Mouse (Mus musculus) midbrain, embryonic 11.5 days (tissue): ENCODE measurements around the gene Rarres2. TPM values are rescaled to one million over a fixed set of nuclear protein-coding genes. Genes with fewer than 3 reads are reported as not detected.
A peak's percentile ranks its signal among the peaks of the same experiment; 100 is the strongest.

Experiments used
- ATAC-seq: fragments of 200-750 bp; cut with Nextera tagmentation; 2 replicates; pipeline ENCODE4 v1.8.0; 2017; ENCODE audit warnings: moderate TSS enrichment, moderate library complexity; ENCODE audit not compliant: low FRiP score
- DNase-seq: peaks from one replicate; pipeline ENCODE4 v3.0.0; 2015; ENCODE audit warnings: low spot score; ENCODE audit errors: missing footprints
- H3K27ac ChIP-seq: fragments of 300-500 bp; sonication (generic); 2 replicates; pipeline ENCODE4 v1.5.1; 2014; ENCODE audit warnings: low read depth, low read length
- H3K27me3 ChIP-seq: fragments of 300-500 bp; sonication (generic); 2 replicates; pipeline ENCODE4 v1.6.1; 2014; ENCODE audit warnings: mild to moderate bottlenecking, low read length, moderate library complexity, mixed read lengths; ENCODE audit not compliant: control insufficient read depth, insufficient read depth
- H3K36me3 ChIP-seq: fragments of 300-500 bp; sonication (generic); 2 replicates; pipeline ENCODE4 v1.6.1; 2014; ENCODE audit warnings: mild to moderate bottlenecking, low read length, moderate library complexity, mixed read lengths; ENCODE audit not compliant: control insufficient read depth, insufficient read depth
- H3K4me1 ChIP-seq: fragments of 300-500 bp; sonication (generic); 2 replicates; pipeline ENCODE4 v1.6.1; 2014; ENCODE audit warnings: low read length; ENCODE audit not compliant: control insufficient read depth, insufficient read depth
- H3K4me2 ChIP-seq: fragments of 300-500 bp; sonication (generic); 2 replicates; pipeline ENCODE4 v1.6.1; 2014; ENCODE audit warnings: mild to moderate bottlenecking, moderate library complexity
- H3K4me3 ChIP-seq: fragments of 300-500 bp; sonication (generic); 2 replicates; pipeline ENCODE4 v1.5.1; 2014; ENCODE audit warnings: low read depth, low read length
- H3K9ac ChIP-seq: fragments of 300-500 bp; sonication (generic); 2 replicates; pipeline ENCODE4 v1.6.1; 2014; ENCODE audit warnings: low read length
- H3K9me3 ChIP-seq: fragments of 300-500 bp; sonication (generic); 2 replicates; pipeline ENCODE4 v1.6.1; 2016; ENCODE audit warnings: low read length; ENCODE audit not compliant: control insufficient read depth
- WGBS: fragments of 180-500 bp; shearing (Covaris S2); extraction: QIAGEN DNeasy Blood & Tissue Kit; methylation state at CpG from one replicate; pipeline ENCODE4 v1.1.7; 2014; 5-methylcytosine and 5-hydroxymethylcytosine counted together
- polyA plus RNA-seq: library from polyadenylated mRNA; unstranded; fragments of >200 nt; fragmentation: Nextera tagmentation; extraction: Ambion mirVana; gene quantifications from 2 replicates; pipeline ENCODE4 v1.2.1, GENCODE M21; 2014

Rarres2 gene
- 1.4 and 1.6 TPM in 2 replicates for polyA plus RNA-seq

DNA sequence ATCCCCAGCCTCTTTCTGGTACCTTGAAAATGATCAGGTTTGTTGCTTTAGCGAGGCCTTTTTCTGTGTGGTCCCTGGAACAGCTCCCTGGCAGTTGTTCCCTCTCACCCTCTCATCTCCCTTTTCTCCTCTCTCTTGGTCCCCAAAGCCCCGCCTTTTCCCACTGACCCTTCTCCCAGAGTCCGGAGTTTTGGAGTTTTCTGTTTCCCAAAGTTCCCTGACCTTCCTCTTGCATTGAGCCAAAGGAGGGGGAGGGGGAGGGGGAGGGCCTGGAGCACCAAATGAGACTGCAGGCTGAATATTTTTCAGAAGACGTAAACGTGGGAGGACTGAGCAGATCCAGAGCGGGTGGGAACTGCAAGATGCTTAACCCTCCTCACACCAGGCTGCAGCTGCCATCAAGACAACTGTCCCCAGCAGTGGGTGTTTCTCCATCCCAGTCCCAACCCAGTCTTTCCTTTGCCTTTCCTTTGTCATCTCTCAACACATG lies at the start of gene Rarres2:
Gene Rarres2, minus strand, starts transcription at position 218 of the 490 bp plus-strand sequence.
- H3K9me3 ChIP-seq = no peaks in the 10 kb centered on the region
- ATAC-seq = no peak
- DNase-seq = peak; percentile 59

DNA sequence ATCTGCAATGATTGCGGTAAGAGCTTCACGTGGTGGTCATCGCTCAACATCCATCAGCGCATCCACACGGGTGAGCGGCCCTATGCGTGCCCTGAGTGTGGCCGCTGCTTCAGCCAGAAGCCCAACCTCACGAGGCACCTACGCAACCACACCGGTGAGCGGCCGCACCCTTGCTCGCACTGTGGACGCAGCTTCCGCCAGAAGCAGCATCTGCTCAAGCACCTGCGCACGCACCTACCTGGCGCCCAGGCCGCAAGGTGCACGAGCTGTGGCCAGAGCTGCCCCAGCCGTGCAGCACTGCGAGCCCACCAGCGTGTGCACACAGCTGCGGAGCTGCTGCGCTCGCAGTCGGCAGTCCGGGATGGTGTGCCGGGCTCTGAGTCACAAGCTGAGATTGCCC lies 47.4 kb upstream of the Rarres2 start:
- H3K4me3 ChIP-seq = no peak overlapping the region
- H3K27ac ChIP-seq = no peak overlapping the region
- no peaks in the 10 kb centered on the region for H3K27me3 ChIP-seq
- H3K9me3 ChIP-seq = no peaks in the 10 kb centered on the region
- WGBS = 94% methylated on average over 30 of the region's 30 CpGs
- DNase-seq (no peak), ATAC-seq (no peak)
- H3K9ac ChIP-seq = no peak overlapping the region
- H3K4me2 ChIP-seq = no peak overlapping the region
- H3K4me1 ChIP-seq = no peaks in the 10 kb centered on the region
- peaks cover 7% of the 10 kb centered on the region; the same call in 1 of the 2 replicates for H3K36me3 ChIP-seq

More for the DNA sequence above, at the start of gene Rarres2:
- WGBS = 51% methylated on average over 6 of the region's 6 CpGs
- Histone ChIP-seq H3K36me3 (no peaks in the 10 kb centered on the region), H3K9ac (no peak within 1 kb of the TSS), H3K27me3 (no peaks in the 10 kb centered on the region), H3K4me2 (no peak within 1 kb of the TSS), H3K27ac (no peak within 1 kb of the TSS), H3K4me1 (no peaks in the 10 kb centered on the region), H3K4me3 (no peak within 1 kb of the TSS)

DNA sequence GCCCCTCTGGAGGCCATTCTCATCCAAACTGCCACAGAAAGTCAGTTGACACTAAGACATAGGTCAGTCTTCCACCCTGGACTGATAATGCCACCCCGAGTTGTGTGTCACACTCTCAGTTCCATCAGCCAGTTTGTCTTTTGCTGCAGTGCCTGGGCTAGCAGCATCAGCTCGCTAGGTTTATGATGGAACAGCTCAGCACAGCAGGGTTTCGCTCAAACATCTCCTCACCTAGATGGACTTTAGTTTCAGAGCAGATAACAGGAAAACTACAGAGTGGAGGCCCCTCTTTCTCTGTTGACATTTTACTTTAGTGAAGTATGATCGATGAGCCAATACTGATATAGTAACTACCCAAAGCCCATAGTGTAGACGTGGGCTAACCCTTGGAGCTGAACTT lies 42.2 kb upstream of the Rarres2 start:
- no peak overlapping the region for H3K4me2 ChIP-seq
- H3K27ac ChIP-seq = no peak overlapping the region
- no peaks in the 10 kb centered on the region for H3K9me3 ChIP-seq
- H3K4me3 ChIP-seq = no peak overlapping the region
- no peaks in the 10 kb centered on the region for H3K4me1 ChIP-seq
- 90% methylated on average over 5 of the region's 5 CpGs for WGBS
- no peak overlapping the region for H3K9ac ChIP-seq
- peaks cover 10% of the 10 kb centered on the region; the same call in 1 of the 2 replicates for H3K36me3 ChIP-seq
- H3K27me3 ChIP-seq = no peaks in the 10 kb centered on the region
- no peak for ATAC-seq
- no peak for DNase-seq

DNA sequence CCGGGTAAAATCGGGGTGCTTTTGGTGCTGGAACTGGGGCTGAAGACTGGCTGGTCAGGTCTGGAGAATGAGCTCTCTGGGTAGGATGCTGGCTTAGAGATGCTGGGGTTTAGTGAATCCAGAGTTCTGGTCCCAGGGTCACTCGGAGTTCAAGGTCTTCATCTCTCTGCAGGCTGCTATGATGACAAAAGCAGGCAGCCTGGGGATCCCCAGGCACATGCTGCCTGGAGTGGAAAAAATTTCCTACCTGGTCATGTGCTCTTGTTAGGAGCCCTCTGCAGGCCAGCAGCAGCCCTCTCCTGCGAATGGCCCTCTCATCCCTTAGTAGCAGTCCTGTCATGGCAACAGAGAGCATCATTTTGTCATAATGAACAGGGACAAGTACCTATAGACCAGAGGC lies 40.9 kb upstream of the Rarres2 start:
- no peak for ATAC-seq
- Histone ChIP-seq H3K9me3 (no peaks in the 10 kb centered on the region), H3K36me3 (peaks cover 6% of the 10 kb centered on the region; the same call in 1 of the 2 replicates), H3K9ac (no peak overlapping the region), H3K27ac (no peak overlapping the region), H3K4me3 (no peak overlapping the region), H3K4me1 (no peaks in the 10 kb centered on the region), H3K4me2 (no peak overlapping the region), H3K27me3 (no peaks in the 10 kb centered on the region)
- WGBS = 87% methylated on average over 4 of the region's 4 CpGs
- DNase-seq = no peak

DNA sequence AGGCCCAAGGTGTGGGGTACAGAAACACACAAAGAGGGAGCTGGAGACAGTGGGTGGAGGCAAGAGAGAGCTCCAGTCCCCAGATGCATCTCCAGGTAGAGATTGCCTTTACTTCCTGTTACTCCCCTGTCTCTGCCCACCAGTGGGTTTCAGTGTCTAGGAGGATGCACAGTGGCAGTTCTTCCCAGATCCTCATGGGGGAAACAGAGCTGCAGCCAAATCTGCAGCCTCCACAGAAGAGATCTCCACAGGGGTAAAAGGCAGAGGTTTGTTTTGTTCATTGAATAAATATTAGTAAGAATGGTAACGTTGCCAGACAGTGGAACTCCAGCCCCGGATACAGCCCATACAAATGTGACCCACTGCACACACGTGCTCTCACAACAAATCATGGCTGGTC lies 38.1 kb upstream of the Rarres2 start:
- H3K9me3 ChIP-seq = no peaks in the 10 kb centered on the region
- no peaks in the 10 kb centered on the region for H3K4me1 ChIP-seq
- H3K27me3 ChIP-seq = no peaks in the 10 kb centered on the region
- H3K9ac ChIP-seq = no peak overlapping the region
- H3K4me3 ChIP-seq = no peak overlapping the region
- 82% methylated on average over 3 of the region's 3 CpGs for WGBS
- H3K4me2 ChIP-seq = no peak overlapping the region
- no peak overlapping the region for H3K27ac ChIP-seq
- no peak for ATAC-seq
- H3K36me3 ChIP-seq = peaks cover 6% of the 10 kb centered on the region; the same call in 1 of the 2 replicates
- peak; percentile 31 for DNase-seq

DNA sequence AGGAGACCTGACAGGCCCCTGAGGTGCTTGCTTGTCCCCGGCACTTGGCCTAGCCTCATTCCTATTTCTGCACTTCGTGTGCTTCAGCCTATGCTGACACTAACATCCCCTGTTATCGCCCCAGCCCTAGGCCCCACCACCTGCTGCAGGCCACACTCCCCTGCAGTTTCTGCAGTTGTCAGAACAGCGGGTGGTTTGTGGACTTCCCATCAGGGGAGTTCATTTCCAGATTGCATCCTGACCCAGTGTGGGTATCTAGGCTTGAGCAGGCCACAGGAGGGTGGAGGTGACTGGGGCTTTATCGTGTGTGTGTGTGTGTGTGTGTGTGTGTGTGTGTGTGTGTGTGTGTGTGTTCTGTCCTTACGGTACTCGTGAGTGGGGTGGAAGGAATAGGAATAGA lies 36.9 kb upstream of the Rarres2 start:
- H3K4me2 ChIP-seq = no peak overlapping the region
- no peak overlapping the region for H3K9ac ChIP-seq
- DNase-seq (peak; percentile 72), ATAC-seq (no peak)
- 57% methylated on average over 7 of the region's 7 CpGs for WGBS
- H3K4me3 ChIP-seq = no peak overlapping the region
- no peaks in the 10 kb centered on the region for H3K4me1 ChIP-seq
- peaks cover 6% of the 10 kb centered on the region; the same call in 1 of the 2 replicates for H3K36me3 ChIP-seq
- no peaks in the 10 kb centered on the region for H3K9me3 ChIP-seq
- H3K27ac ChIP-seq = no peak overlapping the region
- no peaks in the 10 kb centered on the region for H3K27me3 ChIP-seq

DNA sequence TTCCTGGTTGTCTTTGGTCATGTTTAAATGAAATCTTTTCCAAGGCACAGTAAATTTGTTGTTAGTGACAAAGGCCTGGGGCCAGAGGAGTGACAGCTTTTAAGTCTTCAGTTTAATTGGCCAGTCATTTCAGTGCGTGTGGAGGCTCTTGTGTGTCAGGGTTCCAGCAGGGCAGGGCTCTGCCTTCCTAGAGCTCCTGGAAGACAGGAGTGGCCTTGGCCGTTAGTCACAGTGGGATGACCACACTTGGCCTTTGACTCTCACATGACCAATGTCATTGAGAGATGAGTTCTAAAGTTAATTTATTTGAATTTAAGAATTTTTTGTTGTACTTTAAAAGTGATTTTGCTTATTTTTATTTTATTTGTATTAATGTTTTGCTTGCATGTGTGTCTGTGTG lies 35.5 kb upstream of the Rarres2 start:
- 79% methylated on average over 2 of the region's 2 CpGs for WGBS
- Histone ChIP-seq H3K4me3 (no peak overlapping the region), H3K9me3 (no peaks in the 10 kb centered on the region), H3K9ac (no peak overlapping the region), H3K36me3 (no peaks in the 10 kb centered on the region), H3K4me1 (no peaks in the 10 kb centered on the region), H3K27ac (no peak overlapping the region), H3K4me2 (no peak overlapping the region), H3K27me3 (no peaks in the 10 kb centered on the region)
- no peak for ATAC-seq
- no peak for DNase-seq

DNA sequence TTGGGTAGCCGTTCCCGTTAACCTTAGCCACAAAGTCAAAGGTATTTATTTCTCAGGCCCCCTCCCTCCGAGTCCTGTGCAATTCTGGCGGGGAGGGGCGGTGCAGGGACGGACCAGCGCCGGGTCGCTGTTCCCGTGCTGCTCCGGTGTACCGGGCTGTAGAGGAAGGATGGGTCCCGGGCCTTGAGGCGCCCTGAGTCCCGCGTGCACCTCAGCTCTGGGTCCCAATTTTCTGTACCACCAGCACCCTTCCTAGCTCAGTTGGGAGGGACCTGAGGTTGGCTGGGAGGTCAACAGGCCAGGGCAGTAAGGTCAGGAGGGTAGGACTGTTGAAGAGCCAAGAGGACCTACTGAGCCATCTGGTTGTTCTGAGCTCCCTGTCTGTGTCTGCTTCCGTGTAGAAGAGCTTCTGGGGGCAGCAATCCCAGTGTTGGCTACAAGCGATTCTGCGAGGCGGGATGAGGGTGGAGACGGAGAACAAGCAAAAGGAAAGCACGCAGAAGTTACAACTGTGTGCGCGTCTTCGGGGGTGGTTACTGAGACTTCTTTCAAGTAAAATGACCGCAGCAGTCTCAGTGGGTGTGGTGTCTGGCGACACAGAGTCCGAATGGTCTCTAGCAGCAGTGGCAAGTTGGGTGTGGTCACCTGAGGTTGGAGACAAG lies 29.6 kb upstream of the Rarres2 start:
- no peaks in the 10 kb centered on the region; the same call in 1 of the 2 replicates for H3K9me3 ChIP-seq
- peaks cover 8% of the 10 kb centered on the region for H3K4me1 ChIP-seq
- peak; percentile 82 for ATAC-seq
- no peaks in the 10 kb centered on the region for H3K27me3 ChIP-seq
- peak overlapping the region; percentile 91 for H3K9ac ChIP-seq
- H3K27ac ChIP-seq = peak overlapping the region; percentile 81
- peak overlapping the region; percentile 66 for H3K4me3 ChIP-seq
- peak; percentile 92 for DNase-seq
- H3K4me2 ChIP-seq = peak overlapping the region; percentile 85
- 2% methylated on average over 28 of the region's 28 CpGs for WGBS
- peaks cover 15% of the 10 kb centered on the region for H3K36me3 ChIP-seq

DNA sequence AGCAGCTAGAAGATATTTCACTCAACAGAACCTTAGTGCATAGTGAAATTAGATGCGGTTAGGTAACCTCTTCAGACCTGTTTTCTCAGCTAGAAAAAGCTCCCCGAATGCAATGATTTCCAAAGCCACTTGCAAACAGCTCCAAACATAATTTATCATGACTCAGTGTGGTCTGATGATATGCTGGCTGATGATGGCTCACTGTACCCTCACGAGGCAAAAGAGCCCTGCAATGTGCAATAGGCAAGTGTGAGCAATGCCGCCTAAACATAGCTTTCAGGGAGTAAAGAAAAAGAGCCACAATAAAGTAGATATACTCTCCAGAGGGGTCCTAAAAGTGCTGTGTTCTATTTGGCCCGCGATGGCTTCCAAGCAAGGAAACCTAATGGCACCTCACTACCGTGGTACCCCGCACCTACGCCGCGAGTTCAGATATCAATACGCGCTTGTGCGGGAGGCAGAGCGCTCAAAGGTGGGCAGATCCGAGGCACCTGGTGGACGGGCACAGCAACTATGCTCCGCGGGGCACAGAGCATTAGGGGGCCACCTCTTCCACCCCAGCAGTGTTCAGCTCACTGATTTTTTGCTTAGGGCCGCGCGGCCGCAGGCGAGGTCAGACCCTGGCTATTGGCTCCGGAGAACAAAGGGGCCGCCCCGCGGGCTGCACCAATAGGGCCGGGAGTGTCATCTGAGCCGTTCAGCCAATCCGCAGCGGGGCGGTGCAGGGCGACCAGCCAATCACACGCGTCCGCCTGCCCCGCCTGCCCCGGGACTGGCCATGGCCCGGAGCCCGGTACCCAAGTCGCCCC lies 28.9 kb upstream of the Rarres2 start, which contains the start of gene Zfp775:
Gene Zfp775, plus strand, starts transcription at position 793 of the 809 bp plus-strand sequence.
- 5% methylated on average over 42 of the region's 42 CpGs for WGBS
- peak within 1 kb of the TSS; percentile 81 for H3K27ac ChIP-seq
- no peaks in the 10 kb centered on the region; the same call in 1 of the 2 replicates for H3K9me3 ChIP-seq
- H3K27me3 ChIP-seq = no peaks in the 10 kb centered on the region
- peaks cover 22% of the 10 kb centered on the region for H3K36me3 ChIP-seq
- DNase-seq (peak; percentile 98), ATAC-seq (peak; percentile 100)
- H3K4me2 ChIP-seq = peak within 1 kb of the TSS; percentile 85
- H3K4me3 ChIP-seq = peak within 1 kb of the TSS; percentile 66
- peaks cover 8% of the 10 kb centered on the region for H3K4me1 ChIP-seq
- peak within 1 kb of the TSS; percentile 91 for H3K9ac ChIP-seq
